Mouse (Mus musculus): Measurements from ENCODE around the gene Smoc1.

DNA sequence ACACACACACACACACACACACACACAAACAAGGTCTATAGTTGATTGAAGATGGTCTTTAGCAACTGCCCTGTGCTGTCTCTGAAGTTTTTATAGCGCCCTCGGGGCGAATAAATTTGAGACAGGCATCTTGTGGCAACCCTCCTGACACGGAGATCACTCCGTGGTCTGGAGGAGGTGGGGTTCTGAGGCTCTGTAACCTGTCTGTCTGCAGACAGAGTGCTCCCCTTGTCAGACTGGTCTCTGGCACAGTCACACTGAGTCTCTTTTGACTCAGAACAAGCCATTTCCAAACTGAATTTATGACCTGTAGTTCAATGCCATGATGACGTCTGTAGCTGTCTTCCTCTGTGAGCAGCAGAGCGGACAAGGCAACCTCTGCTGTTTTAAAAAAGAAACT is 75.1 kb downstream of the Smoc1 start:
- TF ChIP-seq CTCF (IDR thresholded peaks at IDR 0.05; ENCODE audit: low read depth, low read length) (no peak), POLR2A (IDR thresholded peaks at IDR 0.05; ENCODE audit: borderline replicate concordance, low read depth, low read length) (no peak)
